Mouse (Mus musculus) left cerebral cortex, postnatal 36 days (tissue): ENCODE results near the gene Tdrd12. TPM values are rescaled to one million over a fixed set of nuclear protein-coding genes. Genes with fewer than 3 reads are reported as not detected.
"Not testable (repeated sequence)": the region's sequence is repeated elsewhere in the genome, so short reads cannot be mapped to it uniquely, and the experiment has no call there.

Experiments used
- DNase-seq, 2 experiments: peaks; one replicate each; pipeline ENCODE4 v3.0.0; 2021 to 2022; ENCODE audit warnings: low spot score in 2 of 2, mixed read lengths in 1 of 2
- intact Hi-C: fragments of 180-260 bp; cut with DNase I; formaldehyde crosslinking; loops from one replicate; pipeline ENCODE4 v1.15.1; 2025
- total RNA-seq, 2 experiments: library from RNA; stranded (reverse); gene quantifications; 2 replicates each; pipeline ENCODE4 v1.2.3; 2021

Gene Tdrd12
- total RNA-seq, 2 experiments from 2014 or later, result 0.29 to 0.94 TPM

GRCm38 (mm10) chr7:35556905-35557304, 19.4 kb upstream of the Tdrd12 start:
- no peak for DNase-seq
- intact Hi-C loops, result loop anchor here (10.0 kb wide), 1 partner anchor 222 kb away; the partner anchor contains the start of gene Rhpn2

GRCm38 (mm10) chr7:35556205-35556603, 18.7 kb upstream of the Tdrd12 start, which contains the start of gene Nudt19:
Gene Nudt19 (minus strand): TSS chr7:35556304.
- DNase-seq, result no peak
- intact Hi-C loops, result loop anchor here (10.0 kb wide), 1 partner anchor 221 kb away; the partner anchor contains the start of gene Rhpn2

- intact Hi-C loops, result loop anchor here (2.0 to 10.0 kb wide), 2 partner anchors 31 to 221 kb away; partner anchors contain the start of genes Ankrd27 and Rhpn2
- peak; percentile 90 to 93 for DNase-seq
Observed at GRCm38 (mm10) chr7:35555224-35556204, 18.0 kb upstream of the Tdrd12 start.

- DNase-seq, result peak; percentile 19 to 34
- intact Hi-C loops, result loop anchor here (2.0 to 10.0 kb wide), 2 partner anchors 32 to 220 kb away; partner anchors contain the start of genes Ankrd27 and Rhpn2
Observed at GRCm38 (mm10) chr7:35554605-35555175, 17.1 kb upstream of the Tdrd12 start.

GRCm38 (mm10) chr7:35553751-35554604, 16.4 kb upstream of the Tdrd12 start:
- DNase-seq, result peak in 1 of 2 experiments; percentile 18
- intact Hi-C loops, result loop anchor here (2.0 to 10.0 kb wide), 2 partner anchors 33 to 219 kb away; partner anchors contain the start of genes Ankrd27 and Rhpn2

GRCm38 (mm10) chr7:35545881-35546280, 8.3 kb upstream of the Tdrd12 start:
- DNase-seq, result peak; percentile 37 to 54
- intact Hi-C loops, result loop anchor here (5.0 kb wide), 1 partner anchor 91 kb away; no protein-coding TSS in a partner anchor

GRCm38 (mm10) chr7:35535750-35536512, 1.6 kb downstream of the Tdrd12 start:
- no peak for DNase-seq
- intact Hi-C loops, result no loop called here

GRCm38 (mm10) chr7:35530544-35530943, 7.0 kb downstream of the Tdrd12 start:
- intact Hi-C loops, DNase-seq: not testable (repeated sequence)

- intact Hi-C loops, result no loop called here
- DNase-seq, result no peak
Observed at GRCm38 (mm10) chr7:35530026-35530425, 7.5 kb downstream of the Tdrd12 start.

- no peak for DNase-seq
Observed at GRCm38 (mm10) chr7:35526795-35527194, 10.8 kb downstream of the Tdrd12 start.

GRCm38 (mm10) chr7:35501995-35502394, 35.5 kb downstream of the Tdrd12 start:
- DNase-seq, result no peak
- intact Hi-C loops, result no loop called here

More at GRCm38 (mm10) chr7:35526795-35527194, 10.8 kb downstream of the Tdrd12 start:
- intact Hi-C loops, result no loop called here

- intact Hi-C loops, result no loop called here
- no peak for DNase-seq
Observed at GRCm38 (mm10) chr7:35497516-35497915, 40.0 kb downstream of the Tdrd12 start.

- intact Hi-C loops, result no loop called here
- no peak for DNase-seq
Observed at GRCm38 (mm10) chr7:35491005-35491404, 46.5 kb downstream of the Tdrd12 start.

- DNase-seq, result no peak
- intact Hi-C loops, result no loop called here
Observed at GRCm38 (mm10) chr7:35490186-35490585, 47.4 kb downstream of the Tdrd12 start.

GRCm38 (mm10) chr7:35486553-35486952, 51.0 kb downstream of the Tdrd12 start:
- no peak for DNase-seq
- intact Hi-C loops, result no loop called here

GRCm38 (mm10) chr7:35485126-35485525, 52.4 kb downstream of the Tdrd12 start:
- DNase-seq, result no peak
- intact Hi-C loops, result no loop called here

- intact Hi-C loops, result no loop called here
Observed at GRCm38 (mm10) chr7:35476457-35476856, 61.1 kb downstream of the Tdrd12 start.

GRCm38 (mm10) chr7:35470794-35471193, 66.8 kb downstream of the Tdrd12 start:
- DNase-seq, result no peak
- intact Hi-C loops, result no loop called here

More at GRCm38 (mm10) chr7:35476457-35476856, 61.1 kb downstream of the Tdrd12 start:
- DNase-seq, result no peak
